Mouse (Mus musculus): Measurements from ENCODE around the gene Mylpf.

- no peak for TF ChIP-seq TCF12 (IDR thresholded peaks at IDR 0.05; ENCODE audit: insufficient read depth, poor library complexity, severe bottlenecking)
- no peak for TF ChIP-seq MYOD1 (IDR thresholded peaks at IDR 0.05; ENCODE audit: control insufficient read depth in 1 of 3, insufficient read length in 2 of 3, low read depth in 2 of 3)
- TF ChIP-seq USF1 (IDR thresholded peaks at IDR 0.05; ENCODE audit: low read depth): no peak
- TF ChIP-seq E2F4 (IDR thresholded peaks at IDR 0.05; ENCODE audit: insufficient read depth): no peak
- no peak for TF ChIP-seq MYOG (IDR thresholded peaks at IDR 0.05; ENCODE audit: control insufficient read depth in 1 of 3, insufficient read depth in 1 of 3, insufficient read length in 2 of 3, low read depth in 2 of 3)
These were observed 47.8 kb downstream of the Mylpf start for GRCm38 (mm10) chr7:127256518-127256917.

All from myocyte (in vitro differentiated cells).